Mouse (Mus musculus) layer of hippocampus, adult 9-10 months (tissue): Measurements from ENCODE around the gene Gm17019.
"Not testable (repeated sequence)": the region's sequence is repeated elsewhere in the genome, so short reads cannot be mapped to it uniquely, and the experiment has no call there.

Source experiments
- DNase-seq: peaks from one replicate; pipeline ENCODE4 v3.0.0; 2022; ENCODE audit warnings: low spot score

Gene Gm17019

DNA sequence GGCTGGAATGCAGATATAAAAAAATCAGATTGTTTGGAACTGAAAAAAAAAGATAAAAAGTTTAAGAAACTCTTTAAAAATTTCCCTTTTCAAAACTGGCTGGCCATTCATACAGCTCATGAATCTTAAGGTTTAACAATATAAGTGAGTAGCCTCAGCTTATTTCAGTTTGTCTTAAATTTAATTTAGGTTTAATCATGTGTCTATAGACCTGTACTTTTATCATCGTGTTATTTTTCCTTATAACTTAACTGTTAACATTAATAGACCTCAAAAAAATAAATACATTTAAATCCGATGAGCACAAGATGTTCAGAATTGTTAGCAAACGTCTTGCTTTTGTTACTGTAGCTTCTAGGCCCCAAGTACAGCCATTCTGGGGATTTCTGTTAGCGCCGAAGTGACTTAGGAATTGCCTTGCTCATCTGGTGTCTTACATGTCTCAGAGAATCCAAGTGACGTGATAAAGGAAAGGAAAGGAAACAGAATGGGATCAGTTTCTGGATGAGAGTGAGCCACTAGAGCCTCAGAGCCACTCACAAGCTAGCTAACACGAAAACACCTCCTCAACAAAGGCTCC lies 36.0 kb downstream of the Gm17019 start:
- not testable (repeated sequence) for DNase-seq

- not testable (repeated sequence) for DNase-seq
Observed at GRCm38 (mm10) chr5:14994124-14994523, 38.7 kb downstream of the Gm17019 start.

GRCm38 (mm10) chr5:14990375-14991158 lies 42.2 kb downstream of the Gm17019 start:
- not testable (repeated sequence) for DNase-seq

DNA sequence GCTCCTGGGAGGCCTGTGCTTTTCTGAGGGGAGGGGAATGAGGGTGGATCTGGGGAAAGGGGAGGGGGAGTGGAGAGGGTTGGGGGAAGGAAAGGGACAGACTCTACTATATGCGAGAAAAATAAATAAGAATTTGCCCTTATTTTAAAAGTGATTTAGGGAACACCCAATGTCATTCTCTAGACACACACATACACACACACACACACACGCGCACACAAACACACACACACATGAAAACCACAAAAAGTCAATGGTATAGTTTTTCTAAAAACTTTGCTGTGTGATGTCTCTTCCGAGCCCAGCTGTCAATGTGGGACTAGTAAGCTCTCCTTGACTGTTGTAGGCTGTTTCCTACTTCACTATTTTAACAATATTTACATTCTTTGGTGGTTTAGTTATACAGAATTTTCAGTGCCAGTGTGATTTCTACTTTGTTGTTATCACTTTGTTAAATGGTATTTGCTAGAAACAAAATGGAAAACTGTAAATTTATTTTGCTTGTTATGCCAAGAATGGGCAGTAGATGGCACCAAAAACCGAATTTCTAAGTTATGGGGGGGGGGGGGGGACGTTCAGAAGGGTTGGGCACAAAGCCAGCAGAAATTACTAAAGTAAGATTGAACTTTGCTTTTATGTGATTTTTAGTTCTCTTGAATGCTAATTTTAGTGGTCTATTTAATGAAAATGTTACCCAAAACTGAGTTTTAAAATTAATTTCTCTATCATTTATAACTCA lies 46.0 kb downstream of the Gm17019 start:
- not testable (repeated sequence) for DNase-seq
